Mouse (Mus musculus): ENCODE results near the gene Gm10577. TPM values are rescaled to one million over a fixed set of nuclear protein-coding genes. Genes with fewer than 3 reads are reported as not detected.

Gene Gm10577
- not detected in 2 replicates for polyA plus RNA-seq (2012; rRNA removed)

- TF ChIP-seq CTCF (IDR thresholded peaks at IDR 0.05; ENCODE audit: borderline replicate concordance, insufficient read depth, low read depth, low read length) (no peak), POLR2A (IDR thresholded peaks at IDR 0.05; ENCODE audit: borderline replicate concordance, insufficient read depth, low read length) (no peak)
- no peak for DNase-seq
- no peak within 1 kb of the TSS for H3K27ac ChIP-seq (ENCODE audit: insufficient read depth, low read length)
- 57% methylated on average over 4 of the region's 4 CpGs for WGBS
- no peaks in the 10 kb centered on the region for H3K27me3 ChIP-seq (ENCODE audit: control insufficient read depth, insufficient read depth, low read length)
- H3K4me1 ChIP-seq (ENCODE audit: control insufficient read depth, insufficient read depth, low read length), result no peaks in the 10 kb centered on the region
- no peak within 1 kb of the TSS for H3K4me3 ChIP-seq (replicated peaks; ENCODE audit: insufficient read depth, low read depth, low read length)
These were observed at the start of gene Gm10577 for GRCm38 (mm10) chr4:101020596-101020995. TSS of gene Gm10577 (minus strand) at chr4:101020696.

- DNase-seq, result peak; percentile 12 to 42
- H3K27me3 ChIP-seq (ENCODE audit: control insufficient read depth, insufficient read depth, low read length), result no peaks in the 10 kb centered on the region
- 2% methylated on average over 55 of the region's 55 CpGs for WGBS
- H3K4me1 ChIP-seq (ENCODE audit: control insufficient read depth, insufficient read depth, low read length), result no peaks in the 10 kb centered on the region
- no peak for TF ChIP-seq CTCF (IDR thresholded peaks at IDR 0.05; ENCODE audit: borderline replicate concordance, insufficient read depth, low read depth, low read length)
- no peak for TF ChIP-seq POLR2A (IDR thresholded peaks at IDR 0.05; ENCODE audit: borderline replicate concordance, insufficient read depth, low read length)
- H3K4me3 ChIP-seq (replicated peaks; ENCODE audit: insufficient read depth, low read depth, low read length), result peak overlapping the region; percentile 85
- H3K27ac ChIP-seq (ENCODE audit: insufficient read depth, low read length), result no peak overlapping the region
These were observed 48.9 kb upstream of the Gm10577 start for GRCm38 (mm10) chr4:101069154-101069971.

GRCm38 (mm10) chr4:101068786-101069153 is 48.3 kb upstream of the Gm10577 start, which contains the start of gene Raver2:
TSS of gene Raver2 (plus strand) at chr4:101068983.
- 4% methylated on average over 33 of the region's 54 CpGs for WGBS
- no peaks in the 10 kb centered on the region for H3K4me1 ChIP-seq (ENCODE audit: control insufficient read depth, insufficient read depth, low read length)
- peak within 1 kb of the TSS; percentile 85 for H3K4me3 ChIP-seq (replicated peaks; ENCODE audit: insufficient read depth, low read depth, low read length)
- no peak within 1 kb of the TSS for H3K27ac ChIP-seq (ENCODE audit: insufficient read depth, low read length)
- no peaks in the 10 kb centered on the region for H3K27me3 ChIP-seq (ENCODE audit: control insufficient read depth, insufficient read depth, low read length)
- TF ChIP-seq CTCF (IDR thresholded peaks at IDR 0.05; ENCODE audit: borderline replicate concordance, insufficient read depth, low read depth, low read length) (no peak), POLR2A (IDR thresholded peaks at IDR 0.05; ENCODE audit: borderline replicate concordance, insufficient read depth, low read length) (no peak)
- DNase-seq, result peak; percentile 52 to 60

GRCm38 (mm10) chr4:101066401-101066800 is 45.9 kb upstream of the Gm10577 start:
- no peak for TF ChIP-seq CTCF (IDR thresholded peaks at IDR 0.05; ENCODE audit: borderline replicate concordance, insufficient read depth, low read depth, low read length)
- Histone ChIP-seq H3K27me3 (ENCODE audit: control insufficient read depth, insufficient read depth, low read length) (no peaks in the 10 kb centered on the region), H3K27ac (ENCODE audit: insufficient read depth, low read length) (no peak overlapping the region), H3K4me3 (replicated peaks; ENCODE audit: insufficient read depth, low read depth, low read length) (no peak overlapping the region), H3K4me1 (ENCODE audit: control insufficient read depth, insufficient read depth, low read length) (no peaks in the 10 kb centered on the region)
- WGBS, result 69% methylated on average over 5 of the region's 5 CpGs
- no peak for DNase-seq

GRCm38 (mm10) chr4:101062146-101062545 is 41.6 kb upstream of the Gm10577 start:
- no peak overlapping the region for H3K27ac ChIP-seq (ENCODE audit: insufficient read depth, low read length)
- no peak overlapping the region for H3K4me3 ChIP-seq (replicated peaks; ENCODE audit: insufficient read depth, low read depth, low read length)
- no peaks in the 10 kb centered on the region for H3K27me3 ChIP-seq (ENCODE audit: control insufficient read depth, insufficient read depth, low read length)
- WGBS, result 3% methylated on average over 2 of the region's 2 CpGs
- TF ChIP-seq POLR2A (IDR thresholded peaks at IDR 0.05; ENCODE audit: borderline replicate concordance, insufficient read depth, low read length) (no peak), CTCF (IDR thresholded peaks at IDR 0.05; ENCODE audit: borderline replicate concordance, insufficient read depth, low read depth, low read length) (no peak)
- no peaks in the 10 kb centered on the region for H3K4me1 ChIP-seq (ENCODE audit: control insufficient read depth, insufficient read depth, low read length)
- DNase-seq, result no peak

- TF ChIP-seq POLR2A (IDR thresholded peaks at IDR 0.05; ENCODE audit: borderline replicate concordance, insufficient read depth, low read length) (no peak), CTCF (IDR thresholded peaks at IDR 0.05; ENCODE audit: borderline replicate concordance, insufficient read depth, low read depth, low read length) (no peak)
- no peak overlapping the region for H3K27ac ChIP-seq (ENCODE audit: insufficient read depth, low read length)
- H3K4me3 ChIP-seq (replicated peaks; ENCODE audit: insufficient read depth, low read depth, low read length), result no peak overlapping the region
- no peak for DNase-seq
- no peaks in the 10 kb centered on the region for H3K27me3 ChIP-seq (ENCODE audit: control insufficient read depth, insufficient read depth, low read length)
- H3K4me1 ChIP-seq (ENCODE audit: control insufficient read depth, insufficient read depth, low read length), result no peaks in the 10 kb centered on the region
- 39% methylated on average over 4 of the region's 4 CpGs for WGBS
These were observed 26.1 kb upstream of the Gm10577 start for GRCm38 (mm10) chr4:101046576-101046975.

- H3K27ac ChIP-seq (ENCODE audit: insufficient read depth, low read length), result no peak overlapping the region
- no peak for DNase-seq
- no peaks in the 10 kb centered on the region for H3K4me1 ChIP-seq (ENCODE audit: control insufficient read depth, insufficient read depth, low read length)
- TF ChIP-seq POLR2A (IDR thresholded peaks at IDR 0.05; ENCODE audit: borderline replicate concordance, insufficient read depth, low read length), result no peak
- TF ChIP-seq CTCF (IDR thresholded peaks at IDR 0.05; ENCODE audit: borderline replicate concordance, insufficient read depth, low read depth, low read length), result no peak
- H3K27me3 ChIP-seq (ENCODE audit: control insufficient read depth, insufficient read depth, low read length), result no peaks in the 10 kb centered on the region
- no peak overlapping the region for H3K4me3 ChIP-seq (replicated peaks; ENCODE audit: insufficient read depth, low read depth, low read length)
These were observed 23.7 kb upstream of the Gm10577 start for GRCm38 (mm10) chr4:101044149-101044548.

- TF ChIP-seq CTCF (IDR thresholded peaks at IDR 0.05; ENCODE audit: borderline replicate concordance, insufficient read depth, low read depth, low read length) (no peak), POLR2A (IDR thresholded peaks at IDR 0.05; ENCODE audit: borderline replicate concordance, insufficient read depth, low read length) (no peak)
- DNase-seq, result no peak
- WGBS, result 91% methylated on average over 2 of the region's 2 CpGs
- H3K27me3 ChIP-seq (ENCODE audit: control insufficient read depth, insufficient read depth, low read length), result no peaks in the 10 kb centered on the region
- H3K4me3 ChIP-seq (replicated peaks; ENCODE audit: insufficient read depth, low read depth, low read length), result no peak overlapping the region
- H3K27ac ChIP-seq (ENCODE audit: insufficient read depth, low read length), result no peak overlapping the region
- H3K4me1 ChIP-seq (ENCODE audit: control insufficient read depth, insufficient read depth, low read length), result no peaks in the 10 kb centered on the region
These were observed 23.2 kb upstream of the Gm10577 start for GRCm38 (mm10) chr4:101043691-101044090.
